Mouse (Mus musculus): ENCODE measurements around the gene Gm8113. TPM values are rescaled to one million over a fixed set of nuclear protein-coding genes. Genes with fewer than 3 reads are reported as not detected.
"Not testable (repeated sequence)": the region's sequence is repeated elsewhere in the genome, so short reads cannot be mapped to it uniquely, and the experiment has no call there.

Gene Gm8113
- total RNA-seq (2021): under 1 TPM in 1 of 2 experiments, not detected in 1; 0.17 TPM
- long read RNA-seq, experiment 1: 0 reads
- long read RNA-seq, experiment 2: 0 reads

- DNase-seq (ENCODE audit: low spot score in 2 of 2): peak; percentile 40 to 65
- intact Hi-C loops (cut with DNase I): not testable (repeated sequence)
These were observed at the start of gene Gm8113 for GRCm38 (mm10) chr14:43924688-43925403. Gm8113 (plus strand) TSS chr14:43925390.

- DNase-seq (ENCODE audit: low spot score in 2 of 2); intact Hi-C loops (cut with DNase I): not testable (repeated sequence)
These were observed 49.8 kb upstream of the Gm8113 start, which contains the start of gene Ear1 for GRCm38 (mm10) chr14:43875417-43875816. Ear1 (minus strand) TSS chr14:43875517.

- DNase-seq (ENCODE audit: low spot score in 2 of 2); intact Hi-C loops (cut with DNase I): not testable (repeated sequence)
These were observed 47.4 kb upstream of the Gm8113 start for GRCm38 (mm10) chr14:43877789-43878188.

- DNase-seq (ENCODE audit: low spot score in 2 of 2); intact Hi-C loops (cut with DNase I): not testable (repeated sequence)
These were observed 45.1 kb upstream of the Gm8113 start for GRCm38 (mm10) chr14:43879966-43880545.

- intact Hi-C loops (cut with DNase I); DNase-seq (ENCODE audit: low spot score in 2 of 2): not testable (repeated sequence)
These were observed 39.0 kb upstream of the Gm8113 start for GRCm38 (mm10) chr14:43886235-43886634.

GRCm38 (mm10) chr14:43891288-43891687, 33.9 kb upstream of the Gm8113 start:
- DNase-seq (ENCODE audit: low spot score in 2 of 2); intact Hi-C loops (cut with DNase I): not testable (repeated sequence)

GRCm38 (mm10) chr14:43895357-43895756, 29.8 kb upstream of the Gm8113 start:
- DNase-seq (ENCODE audit: low spot score in 2 of 2); intact Hi-C loops (cut with DNase I): not testable (repeated sequence)

- intact Hi-C loops (cut with DNase I); DNase-seq (ENCODE audit: low spot score in 2 of 2): not testable (repeated sequence)
These were observed 26.6 kb upstream of the Gm8113 start for GRCm38 (mm10) chr14:43898577-43898976.

- intact Hi-C loops (cut with DNase I); DNase-seq (ENCODE audit: low spot score in 2 of 2): not testable (repeated sequence)
These were observed 7.0 kb upstream of the Gm8113 start for GRCm38 (mm10) chr14:43918214-43918613.

- intact Hi-C loops (cut with DNase I): not testable (repeated sequence)
These were observed 1.7 kb upstream of the Gm8113 start, which contains the start of gene Ear10 for GRCm38 (mm10) chr14:43923459-43923858. Ear10 (minus strand) TSS chr14:43923559.

GRCm38 (mm10) chr14:43925404-43925950, 287 bp downstream of the Gm8113 start:
- DNase-seq (ENCODE audit: low spot score in 2 of 2); intact Hi-C loops (cut with DNase I): not testable (repeated sequence)

More at GRCm38 (mm10) chr14:43923459-43923858, 1.7 kb upstream of the Gm8113 start, which contains the start of gene Ear10:
- not testable (repeated sequence) for DNase-seq (ENCODE audit: low spot score in 2 of 2)

- intact Hi-C loops (cut with DNase I): not testable (repeated sequence)
- peak; percentile 18 to 51 for DNase-seq (ENCODE audit: low spot score in 2 of 2)
These were observed 7.8 kb downstream of the Gm8113 start for GRCm38 (mm10) chr14:43932991-43933390.

- intact Hi-C loops (cut with DNase I); DNase-seq (ENCODE audit: low spot score in 2 of 2): not testable (repeated sequence)
These were observed 8.2 kb downstream of the Gm8113 start for GRCm38 (mm10) chr14:43933399-43933798.

GRCm38 (mm10) chr14:43953382-43953781, 28.2 kb downstream of the Gm8113 start:
- intact Hi-C loops (cut with DNase I); DNase-seq (ENCODE audit: low spot score in 2 of 2): not testable (repeated sequence)

- intact Hi-C loops (cut with DNase I); DNase-seq (ENCODE audit: low spot score in 2 of 2): not testable (repeated sequence)
These were observed 29.9 kb downstream of the Gm8113 start for GRCm38 (mm10) chr14:43955074-43955473.

- intact Hi-C loops (cut with DNase I): not testable (repeated sequence)
These were observed 31.6 kb downstream of the Gm8113 start, which contains the start of gene Ang5 for GRCm38 (mm10) chr14:43956769-43957168. Ang5 (plus strand) TSS chr14:43957069.

More at GRCm38 (mm10) chr14:43956769-43957168, 31.6 kb downstream of the Gm8113 start, which contains the start of gene Ang5:
- not testable (repeated sequence) for DNase-seq (ENCODE audit: low spot score in 2 of 2)
